Mouse (Mus musculus) gastrocnemius, postnatal 10 days (tissue): ENCODE measurements around the gene Fhit. TPM values are rescaled to one million over a fixed set of nuclear protein-coding genes. Genes with fewer than 3 reads are reported as not detected.

Experiments
- DNase-seq: peaks from one replicate; pipeline ENCODE4 v3.0.0; 2021; ENCODE audit warnings: mixed read lengths
- total RNA-seq, 2 experiments: library from RNA; stranded (reverse); gene quantifications; 2 replicates each; pipeline ENCODE4 v1.2.3; 2021

The Fhit gene
- total RNA-seq, 2 experiments from 2014 or later: 5.8 to 7.0 TPM

GRCm38 (mm10) chr14:10710796-10711311 lies 451.0 kb downstream of the Fhit start:
- DNase-seq: no peak

GRCm38 (mm10) chr14:10701707-10702106 lies 460.1 kb downstream of the Fhit start:
- DNase-seq: no peak

- no peak for DNase-seq
Observed at GRCm38 (mm10) chr14:10680041-10680440, 481.8 kb downstream of the Fhit start.

GRCm38 (mm10) chr14:10679638-10680037 lies 482.2 kb downstream of the Fhit start:
- no peak for DNase-seq

GRCm38 (mm10) chr14:10677627-10678026 lies 484.2 kb downstream of the Fhit start:
- DNase-seq: peak; percentile 65

DNA sequence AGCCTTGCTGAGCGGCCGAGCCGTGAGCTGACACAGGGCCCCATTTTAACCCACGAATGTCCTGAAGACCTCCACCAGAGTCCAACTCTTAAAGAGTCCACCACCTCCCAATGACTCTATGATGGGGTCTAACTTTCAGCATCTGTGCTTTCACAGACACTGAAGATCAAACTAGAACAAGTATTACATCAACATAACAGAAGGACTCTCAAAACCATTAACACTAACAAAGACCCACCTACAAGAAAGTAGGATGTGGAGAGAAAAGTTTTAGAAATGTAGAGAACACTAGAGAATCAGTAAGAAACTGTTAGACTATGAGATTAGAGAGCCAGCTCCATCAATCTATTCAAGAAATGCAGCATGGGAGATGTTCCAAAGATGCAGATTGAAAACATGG lies 501.6 kb downstream of the Fhit start:
- no peak for DNase-seq

- no peak for DNase-seq
Observed at GRCm38 (mm10) chr14:10659326-10659725, 502.5 kb downstream of the Fhit start.

DNA sequence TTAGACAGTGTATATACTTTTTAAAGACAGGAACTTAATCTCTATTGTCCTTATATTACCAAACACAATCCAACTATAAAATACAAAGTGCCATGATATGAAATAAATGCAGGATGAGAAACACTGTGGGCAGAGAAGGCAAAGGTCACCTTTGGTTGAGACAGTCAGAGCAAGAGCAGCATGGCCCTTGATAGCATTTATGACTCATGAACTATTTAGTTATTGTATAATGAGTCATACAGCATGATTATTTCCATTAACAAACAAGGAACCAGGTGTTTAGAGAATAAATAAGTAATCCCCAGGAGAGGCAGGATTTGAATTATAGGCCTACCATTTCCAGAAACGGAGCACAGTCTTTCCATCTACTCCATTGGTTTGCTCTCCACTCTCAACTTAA lies 503.6 kb downstream of the Fhit start:
- no peak for DNase-seq

- DNase-seq: no peak
Observed at GRCm38 (mm10) chr14:10657364-10657763, 504.5 kb downstream of the Fhit start.

DNA sequence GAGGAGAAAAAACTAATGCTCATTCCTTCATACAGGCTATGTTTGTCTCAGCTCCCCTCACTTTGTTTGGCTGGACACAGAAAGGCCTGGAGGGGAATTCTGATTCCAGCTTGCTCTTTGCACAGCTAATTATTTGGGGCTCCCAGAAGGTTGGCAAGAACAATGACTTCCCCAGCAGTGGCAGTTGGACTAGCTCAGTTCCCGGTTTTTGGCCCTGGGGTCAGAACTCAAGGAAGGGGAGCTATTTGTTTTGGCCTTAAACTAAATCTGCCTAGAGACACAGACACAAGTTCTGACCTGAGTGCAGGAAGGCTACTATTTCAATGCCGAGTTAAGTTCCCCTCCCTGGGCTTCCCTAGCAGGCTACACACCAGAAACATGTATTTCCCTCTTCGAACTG lies 506.0 kb downstream of the Fhit start:
- DNase-seq: no peak

DNA sequence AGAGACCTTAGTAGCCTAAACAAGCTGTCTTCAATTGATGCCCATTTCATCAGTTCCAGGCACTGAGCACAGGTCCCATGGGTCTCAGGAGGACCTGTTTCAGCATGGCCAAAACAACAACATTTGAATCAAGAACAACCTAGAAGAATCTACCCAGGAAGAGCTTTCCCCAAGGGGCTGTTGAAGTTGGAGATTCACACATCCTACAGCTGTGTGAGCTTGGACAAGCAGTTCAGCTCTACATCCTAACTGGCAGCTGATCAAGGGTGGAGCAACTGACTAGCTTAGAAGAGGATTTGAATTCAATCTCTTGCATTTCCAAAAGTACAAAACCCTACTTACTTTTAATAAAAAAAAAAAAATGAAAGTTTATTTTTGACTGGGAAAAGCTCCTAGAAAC lies 514.0 kb downstream of the Fhit start:
- peak; percentile 6 for DNase-seq

DNA sequence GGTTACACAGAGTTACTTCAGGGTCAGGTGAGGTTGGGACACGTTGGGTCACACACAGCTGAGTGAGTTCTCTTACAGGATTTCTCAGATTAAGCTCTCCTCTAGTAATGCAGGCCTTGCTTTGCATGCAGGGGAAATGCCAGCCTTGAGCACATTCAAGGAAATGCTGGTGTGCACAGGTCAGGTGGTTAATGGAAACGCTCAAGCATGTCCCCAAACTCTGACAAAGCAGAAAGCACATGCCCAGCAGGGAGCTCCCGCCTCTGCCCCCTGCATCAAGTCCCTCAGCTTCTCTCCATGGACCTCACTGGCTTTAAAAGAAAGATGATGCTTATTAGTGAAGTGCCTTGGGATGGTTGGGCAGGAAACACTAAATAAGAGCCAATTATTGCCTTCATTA lies 530.1 kb downstream of the Fhit start:
- DNase-seq: no peak

GRCm38 (mm10) chr14:10630831-10631360 lies 530.9 kb downstream of the Fhit start:
- DNase-seq: no peak

DNA sequence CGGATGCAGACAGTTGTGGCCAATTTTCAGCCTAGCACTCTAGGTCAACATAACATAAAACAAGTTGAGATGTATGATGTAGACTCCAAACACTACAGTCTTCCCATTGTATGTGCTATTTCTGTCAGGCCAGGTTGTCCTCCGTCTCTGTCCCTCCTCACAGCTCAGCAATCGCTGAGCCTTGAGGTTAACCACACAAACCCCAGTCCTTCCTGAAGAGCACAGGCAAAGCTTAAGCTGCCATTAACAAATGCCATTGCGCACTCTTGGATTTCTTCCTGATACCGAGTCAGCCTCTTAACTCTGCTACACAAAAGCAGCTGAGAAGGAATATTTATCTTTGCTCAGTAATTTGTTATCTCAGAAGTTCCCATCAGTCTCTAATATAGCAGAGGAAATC lies 568.4 kb downstream of the Fhit start:
- no peak for DNase-seq

GRCm38 (mm10) chr14:10568937-10569552 lies 592.8 kb downstream of the Fhit start:
- DNase-seq: no peak

- no peak for DNase-seq
Observed at GRCm38 (mm10) chr14:10567771-10568170, 594.1 kb downstream of the Fhit start.

DNA sequence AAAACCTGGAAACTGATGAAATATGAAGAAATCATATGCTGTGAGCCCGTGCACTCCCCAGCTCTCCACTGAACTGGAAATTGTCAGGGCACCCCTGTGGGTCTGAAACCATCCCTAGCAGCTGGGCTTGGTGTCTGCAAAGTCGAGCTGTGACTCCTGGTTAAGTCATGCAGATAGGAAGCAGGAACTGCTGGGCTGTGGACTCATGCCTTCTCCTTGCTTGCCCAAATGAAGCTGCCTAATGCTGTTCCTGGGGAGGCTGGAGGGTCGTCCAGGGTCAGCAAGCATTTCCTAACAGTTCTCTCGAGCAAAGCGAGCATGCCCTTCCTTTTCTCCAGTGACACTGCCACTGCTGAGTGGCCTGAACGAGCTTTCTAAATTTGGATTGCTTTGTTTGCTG lies 607.1 kb downstream of the Fhit start:
- DNase-seq: no peak

GRCm38 (mm10) chr14:10548632-10549031 lies 613.2 kb downstream of the Fhit start:
- no peak for DNase-seq

GRCm38 (mm10) chr14:10545916-10546315 lies 615.9 kb downstream of the Fhit start:
- no peak for DNase-seq

- no peak for DNase-seq
Observed at GRCm38 (mm10) chr14:10534862-10535261, 627.0 kb downstream of the Fhit start.

DNA sequence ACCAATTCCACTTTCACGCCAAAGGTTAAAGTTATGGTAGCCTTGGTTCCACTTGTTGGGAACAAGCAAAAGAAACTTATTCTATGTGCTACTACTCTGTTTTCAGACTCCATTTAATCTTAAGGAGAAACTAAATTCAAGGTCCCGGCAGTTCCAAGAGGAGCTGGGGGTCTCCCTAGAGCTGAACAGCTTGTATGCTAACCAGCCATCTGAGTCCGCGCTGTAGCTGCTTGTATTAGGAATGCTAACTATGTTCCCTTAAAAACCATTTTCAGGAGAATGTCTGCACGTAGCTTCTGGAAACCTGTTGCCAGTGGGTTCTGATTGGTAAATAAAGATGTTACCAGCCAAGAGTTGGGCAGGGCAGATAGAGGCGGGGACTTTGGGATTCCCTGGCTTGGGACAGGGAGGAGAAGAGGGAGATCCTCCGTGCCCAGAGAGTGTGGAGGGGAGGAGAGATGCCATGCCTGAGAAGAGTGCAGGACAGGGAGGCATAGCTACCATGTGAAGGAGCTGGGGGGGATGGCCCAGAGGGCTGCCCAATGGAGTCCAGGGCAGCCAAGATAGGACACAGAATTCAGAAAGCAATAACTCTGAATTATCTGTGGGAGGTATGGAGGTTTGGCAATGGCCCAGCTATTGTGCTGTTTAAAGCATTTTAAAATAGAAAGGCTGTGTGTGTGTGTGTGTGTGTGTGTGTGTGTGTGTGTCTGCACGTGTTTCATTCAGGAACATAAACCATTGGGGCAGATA lies 629.9 kb downstream of the Fhit start:
- DNase-seq: no peak

DNA sequence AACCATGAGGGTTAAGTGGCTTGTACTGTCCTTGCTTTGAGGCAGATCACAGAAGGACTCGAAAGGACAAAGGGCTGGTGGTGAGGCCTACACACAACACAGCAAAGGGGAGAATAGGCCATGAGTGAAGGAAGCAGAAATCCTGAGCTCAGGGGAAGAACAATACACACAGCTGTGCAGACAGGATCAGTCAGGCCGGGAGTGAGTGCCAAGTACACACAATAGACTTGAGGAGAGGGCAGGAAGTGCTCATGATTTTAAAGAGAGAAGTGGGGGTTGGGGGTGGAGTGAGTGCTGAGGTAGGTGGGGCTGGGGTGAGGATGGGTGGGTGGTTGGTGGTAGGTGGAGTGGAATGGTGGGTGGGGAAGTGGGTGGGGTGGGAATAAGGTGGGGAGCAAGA lies 635.0 kb downstream of the Fhit start:
- DNase-seq: no peak

- no peak for DNase-seq
Observed at GRCm38 (mm10) chr14:10525786-10526185, 636.0 kb downstream of the Fhit start.

DNA sequence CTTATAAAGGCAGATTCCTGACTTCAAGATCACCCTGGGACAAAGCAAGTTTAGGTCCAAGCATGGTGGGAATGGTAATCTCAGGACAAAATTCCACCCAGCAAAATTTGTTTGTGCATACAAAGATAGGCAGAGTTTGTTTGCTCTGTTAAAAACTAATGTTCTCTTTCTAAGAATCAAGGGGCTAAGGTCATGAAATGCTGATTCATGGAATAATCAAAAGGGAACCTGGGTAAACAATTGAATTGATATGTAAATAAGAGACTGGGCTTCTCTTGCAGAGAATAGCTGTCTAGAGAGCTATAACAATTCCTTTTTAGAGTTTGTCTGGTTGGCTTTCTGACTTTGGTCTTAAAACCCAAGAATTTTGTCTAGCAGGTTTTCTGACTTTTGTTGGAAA lies 647.8 kb downstream of the Fhit start:
- no peak for DNase-seq
